Mouse (Mus musculus) small intestine, adult 10 weeks (tissue): ENCODE measurements around the gene Rab11fip3. TPM values are rescaled to one million over a fixed set of nuclear protein-coding genes. Genes with fewer than 3 reads are reported as not detected.

Experiments
- polyA plus RNA-seq: library from polyadenylated mRNA; stranded (reverse); fragments of 350-450 nt; fragmentation: Illumina TruSeq; extraction: RNeasy Lipid Tissue Mini Kit (QIAGEN cat#74804); gene quantifications from one replicate; pipeline ENCODE4 v1.2.3, GENCODE M21; 2014; ENCODE audit warnings: low replicate concordance

Gene Rab11fip3
- polyA plus RNA-seq: 7.1 TPM

DNA sequence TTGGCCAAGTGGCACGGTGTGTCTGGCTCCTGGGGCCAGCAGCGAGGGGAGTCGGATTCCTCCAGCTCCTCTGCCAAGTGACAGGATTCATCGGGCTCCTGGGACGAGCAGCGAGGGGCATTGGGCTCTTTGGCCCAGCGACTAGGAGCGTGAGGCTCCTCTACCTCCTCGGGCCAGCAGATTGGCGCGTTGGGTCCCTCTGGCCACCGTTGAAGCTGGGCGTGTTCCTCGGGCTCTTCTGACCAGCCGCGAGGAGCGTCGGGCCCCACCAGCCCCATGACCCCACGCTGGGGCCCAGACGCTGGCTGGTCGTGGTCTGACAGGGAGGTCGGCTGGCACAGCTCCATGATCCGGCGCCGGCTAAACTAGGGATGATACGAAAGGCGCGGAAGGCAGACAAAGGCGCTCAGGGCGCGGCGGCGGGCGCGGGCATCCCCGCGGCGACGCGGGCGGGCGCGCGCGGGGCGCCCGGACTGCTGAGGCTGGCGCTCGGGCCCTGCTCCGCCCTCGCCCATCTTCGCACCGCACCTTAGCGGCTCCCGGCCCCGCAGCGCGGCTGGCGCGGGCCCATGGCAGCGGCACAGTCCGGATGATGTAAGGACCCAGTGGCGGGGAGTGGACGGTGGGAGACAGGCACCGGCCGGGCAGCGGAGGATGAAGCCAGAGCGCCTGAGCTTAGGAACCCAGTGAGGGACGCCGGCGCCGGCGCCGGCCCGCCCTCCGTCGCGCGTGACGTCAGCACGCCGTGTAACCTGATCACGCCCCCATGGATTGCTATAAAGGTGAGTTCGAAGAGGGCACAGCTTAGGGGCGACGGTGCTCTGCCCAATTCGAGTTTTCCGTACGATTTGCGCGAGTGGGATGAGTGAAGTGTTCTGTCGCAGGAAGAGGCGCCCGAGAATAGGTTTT lies at the start of gene Rab11fip3:
Gene Rab11fip3 (minus strand): TSS at position 725 of the 909 bp plus-strand sequence.

GRCm38 (mm10) chr17:26113181-26113948 lies 44.0 kb upstream of the Rab11fip3 start, which contains the start of gene Tmem8:
TSS of gene Tmem8 (plus strand) at chr17:26113299.

GRCm38 (mm10) chr17:26095121-26095740 lies 25.9 kb upstream of the Rab11fip3 start, which contains the start of gene Nme4:
TSS of gene Nme4 (minus strand) at chr17:26095602.

GRCm38 (mm10) chr17:26089905-26090632 lies 20.7 kb upstream of the Rab11fip3 start, which contains the start of gene Decr2:
TSS of gene Decr2 (minus strand) at chr17:26090337.

DNA sequence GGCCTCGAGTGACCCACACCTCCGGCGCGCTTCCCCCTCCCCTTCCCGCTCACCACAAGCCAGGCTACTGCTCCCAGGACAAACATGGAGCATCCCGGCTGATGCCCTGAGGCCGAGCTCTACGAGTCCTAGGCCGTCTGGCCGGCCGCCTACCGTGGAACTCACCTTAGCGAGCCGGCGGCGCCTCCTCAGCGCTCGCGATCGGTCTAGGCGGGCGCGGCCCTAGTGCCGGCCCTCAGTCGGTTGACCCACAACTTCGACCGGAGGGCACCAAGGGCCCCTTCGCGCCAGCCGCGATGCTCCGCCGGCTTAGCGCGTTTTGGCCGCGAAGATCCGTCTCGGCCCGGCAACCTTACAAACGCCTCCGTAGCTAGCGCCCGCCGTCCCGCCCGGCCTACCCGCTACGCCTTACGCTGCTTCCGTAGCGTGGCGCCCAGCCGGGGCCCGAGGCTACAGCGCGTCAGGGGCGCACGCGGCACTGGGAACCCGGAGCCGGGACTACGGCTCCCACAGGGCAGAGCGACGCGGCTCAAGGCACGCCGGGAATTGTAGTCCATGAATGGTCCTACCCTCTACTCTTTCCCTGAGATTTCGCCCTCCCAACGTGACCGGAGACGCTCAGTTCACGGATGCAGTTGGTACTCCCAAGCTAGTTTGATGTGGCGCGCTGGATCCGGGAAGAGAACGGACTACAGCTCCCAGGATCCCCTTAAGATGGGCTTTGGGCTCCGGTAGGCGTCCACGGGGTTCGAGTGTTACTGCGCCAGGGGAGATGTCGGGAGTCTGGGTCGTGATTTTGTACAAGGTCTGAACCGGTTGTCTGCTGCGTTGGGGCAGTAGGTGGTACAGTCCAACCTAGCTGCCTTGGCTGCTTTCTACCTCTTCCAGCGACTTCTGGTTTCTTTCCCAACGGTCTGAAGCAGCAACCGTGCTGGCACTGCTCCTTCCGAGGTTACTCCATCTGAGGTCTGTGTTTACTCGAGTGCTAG lies 83.8 kb downstream of the Rab11fip3 start, which contains the start of gene Capn15:
Gene Capn15 (minus strand): TSS at position 491 of the 989 bp plus-strand sequence.

DNA sequence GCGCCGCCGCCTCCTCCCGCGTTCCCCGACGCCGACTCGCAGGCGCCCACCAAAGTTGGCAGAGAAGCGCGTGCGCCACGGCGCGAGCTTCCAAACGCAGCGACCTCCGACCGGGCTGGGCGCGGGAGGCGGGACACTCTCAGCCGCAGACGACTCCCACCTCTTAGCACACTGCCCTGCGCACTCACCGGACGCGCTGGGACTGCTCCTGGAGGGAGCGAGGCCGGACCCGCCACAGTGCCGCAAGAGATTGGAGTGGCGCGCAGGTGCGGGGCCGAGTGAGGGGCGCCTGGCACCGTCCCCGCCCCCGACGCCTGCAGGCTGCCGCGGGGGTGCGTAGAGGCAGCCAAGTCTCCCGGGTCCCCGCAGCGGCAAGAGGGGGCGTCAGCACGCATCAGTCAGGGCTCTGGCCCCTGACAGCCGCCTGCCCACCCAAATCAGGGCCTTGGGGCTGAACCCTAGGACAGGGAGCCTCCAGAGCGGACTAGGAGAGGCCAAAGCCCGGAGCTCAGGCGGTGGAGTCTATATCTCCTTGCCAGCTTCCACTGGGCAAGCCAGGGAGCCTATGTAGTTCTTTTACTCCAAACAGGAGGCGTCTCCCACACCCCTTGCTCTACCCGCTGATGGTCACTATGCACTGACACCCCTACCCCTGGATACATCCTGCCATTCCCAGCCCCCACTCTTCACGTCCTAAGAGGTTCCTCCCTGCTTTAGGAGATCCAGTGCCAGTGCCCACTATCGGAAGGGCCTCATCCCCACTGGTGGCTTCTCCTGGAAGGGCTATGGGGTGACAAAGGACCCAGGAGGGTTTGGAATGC lies 117.3 kb downstream of the Rab11fip3 start, which contains the start of gene A930017K11Rik:
Gene A930017K11Rik (minus strand): TSS at position 763 of the 821 bp plus-strand sequence.

DNA sequence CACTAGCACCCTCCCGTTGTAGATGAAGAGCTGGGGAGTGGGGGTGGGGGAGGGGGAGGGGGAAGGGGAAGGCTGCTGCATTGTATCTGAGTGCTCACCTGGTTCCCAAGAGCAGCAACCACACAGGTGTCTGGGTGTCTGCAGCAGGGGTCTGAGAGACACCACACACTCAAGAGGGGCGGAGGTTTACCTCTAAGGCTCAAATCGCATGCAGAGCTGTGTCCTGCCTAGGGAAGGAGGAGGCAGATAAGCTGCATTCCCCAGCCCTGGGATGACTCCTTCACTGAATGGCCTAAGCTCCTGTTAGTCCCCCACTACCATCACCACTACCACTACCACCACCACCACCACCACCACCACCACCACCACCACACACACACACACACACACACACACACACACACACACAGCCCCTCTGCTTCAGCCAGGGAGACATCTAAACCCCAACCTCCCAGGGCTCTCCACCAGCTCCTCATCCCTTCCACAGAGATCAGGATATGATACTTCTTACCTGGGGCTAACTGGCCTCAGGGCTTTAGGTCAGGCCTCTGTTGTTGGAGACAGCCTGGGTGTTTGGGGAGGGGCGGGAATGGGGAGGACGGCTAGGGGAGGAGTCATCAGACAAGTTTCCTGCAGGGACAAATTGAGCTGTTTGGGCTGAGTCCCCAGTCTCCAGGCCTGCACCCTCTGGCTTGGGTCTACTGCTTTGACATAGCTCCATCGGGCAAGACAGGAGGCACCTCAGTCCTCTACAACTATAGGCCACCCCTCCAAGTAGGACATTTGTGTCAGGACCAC lies 124.8 kb downstream of the Rab11fip3 start, which contains the start of the genes Pigq and Nhlrc4:
Gene Pigq (minus strand): TSS at position 571 of the 798 bp plus-strand sequence.
Gene Nhlrc4 (minus strand): TSS at position 596 of the 798 bp plus-strand sequence.

Other genes starting within 250 kb of the Rab11fip3 start
- 0.26 TPM for gene Wdr24, start 245.9 kb downstream of the Rab11fip3 start, polyA plus RNA-seq
- gene Jmjd8, start 240.7 kb downstream of the Rab11fip3 start, polyA plus RNA-seq: 1.8 TPM
- 4.2 TPM for gene Stub1, start 236.2 kb downstream of the Rab11fip3 start, polyA plus RNA-seq
- gene Rhbdl1, start 232.3 kb downstream of the Rab11fip3 start, polyA plus RNA-seq: not detected
- not detected for gene Gm20683, start 227.8 kb downstream of the Rab11fip3 start, polyA plus RNA-seq
- 13.3 TPM for gene Rhot2, start 224.7 kb downstream of the Rab11fip3 start, polyA plus RNA-seq
- gene Wdr90, start 208.1 kb downstream of the Rab11fip3 start, polyA plus RNA-seq: 0.82 TPM
- not detected for gene Mcrip2, start 200.8 kb downstream of the Rab11fip3 start, polyA plus RNA-seq
- 9.2 TPM for gene Mettl26, start 194.5 kb downstream of the Rab11fip3 start, polyA plus RNA-seq
- not detected for gene Wfikkn1, start 188.7 kb downstream of the Rab11fip3 start, polyA plus RNA-seq
- 0.48 TPM for gene Rab40c, start 149.8 kb downstream of the Rab11fip3 start, polyA plus RNA-seq
- gene Pigq, start 124.6 kb downstream of the Rab11fip3 start, polyA plus RNA-seq: 23.5 TPM
- gene Nhlrc4, start 124.6 kb downstream of the Rab11fip3 start, polyA plus RNA-seq: not detected
- gene A930017K11Rik, start 117.0 kb downstream of the Rab11fip3 start, polyA plus RNA-seq: not detected
- gene Capn15, start 83.8 kb downstream of the Rab11fip3 start, polyA plus RNA-seq: 1.8 TPM
- 48.4 TPM for gene Decr2, start 20.8 kb upstream of the Rab11fip3 start, polyA plus RNA-seq
- not detected for gene Nme4, start 26.0 kb upstream of the Rab11fip3 start, polyA plus RNA-seq
- gene Tmem8, start 43.7 kb upstream of the Rab11fip3 start, polyA plus RNA-seq: 8.8 TPM
- gene Mrpl28, start 53.9 kb upstream of the Rab11fip3 start, polyA plus RNA-seq: 5.3 TPM
- gene Axin1, start 69.1 kb upstream of the Rab11fip3 start, polyA plus RNA-seq: 10.7 TPM
- gene Pdia2, start 129.5 kb upstream of the Rab11fip3 start, polyA plus RNA-seq: 0.26 TPM
- not detected for gene Rgs11, start 133.4 kb upstream of the Rab11fip3 start, polyA plus RNA-seq
- not detected for gene Arhgdig, start 138.2 kb upstream of the Rab11fip3 start, polyA plus RNA-seq
- 81.2 TPM for gene Fam234a, start 174.7 kb upstream of the Rab11fip3 start, polyA plus RNA-seq
- 62.6 TPM for gene Luc7l, start 183.3 kb upstream of the Rab11fip3 start, polyA plus RNA-seq